Mouse (Mus musculus): ENCODE results near the gene Usp19. TPM values are rescaled to one million over a fixed set of nuclear protein-coding genes. Genes with fewer than 3 reads are reported as not detected.

The Usp19 gene
- polyA plus RNA-seq, 1 experiment, result 87.1 TPM

GRCm38 (mm10) chr9:108516380-108517251, 26.2 kb downstream of the Usp19 start, which contains the start of gene Qrich1:
Qrich1 (plus strand) TSS chr9:108516806.
- no peak for TF ChIP-seq POLR2A (IDR thresholded peaks at IDR 0.05; ENCODE audit: borderline replicate concordance, low read depth, low read length)
- TF ChIP-seq CTCF (IDR thresholded peaks at IDR 0.05; ENCODE audit: low read depth, low read length), result no peak
- Histone ChIP-seq H3K4me1 (ENCODE audit: control insufficient read depth, insufficient read depth, low read length) (peaks cover 14% of the 10 kb centered on the region), H3K27ac (ENCODE audit: insufficient read depth, low read depth, low read length) (peak within 1 kb of the TSS; percentile 95), H3K4me3 (ENCODE audit: insufficient read depth, low read length) (peak within 1 kb of the TSS; percentile 96)

- TF ChIP-seq POLR2A (IDR thresholded peaks at IDR 0.05; ENCODE audit: borderline replicate concordance, low read depth, low read length) (no peak), CTCF (IDR thresholded peaks at IDR 0.05; ENCODE audit: low read depth, low read length) (no peak)
- Histone ChIP-seq H3K4me3 (ENCODE audit: insufficient read depth, low read length) (peak overlapping the region; percentile 96), H3K4me1 (ENCODE audit: control insufficient read depth, insufficient read depth, low read length) (peaks cover 16% of the 10 kb centered on the region), H3K27ac (ENCODE audit: insufficient read depth, low read depth, low read length) (peak overlapping the region; percentile 95)
These were observed 27.0 kb downstream of the Usp19 start for GRCm38 (mm10) chr9:108517253-108517930.

- Histone ChIP-seq H3K4me1 (ENCODE audit: control insufficient read depth, insufficient read depth, low read length) (peaks cover 16% of the 10 kb centered on the region), H3K27ac (ENCODE audit: insufficient read depth, low read depth, low read length) (peak overlapping the region; percentile 71), H3K4me3 (ENCODE audit: insufficient read depth, low read length) (peak overlapping the region; percentile 67)
- no peak for TF ChIP-seq CTCF (IDR thresholded peaks at IDR 0.05; ENCODE audit: low read depth, low read length)
- TF ChIP-seq POLR2A (IDR thresholded peaks at IDR 0.05; ENCODE audit: borderline replicate concordance, low read depth, low read length), result no peak
These were observed 27.5 kb downstream of the Usp19 start for GRCm38 (mm10) chr9:108517931-108518332.

DNA sequence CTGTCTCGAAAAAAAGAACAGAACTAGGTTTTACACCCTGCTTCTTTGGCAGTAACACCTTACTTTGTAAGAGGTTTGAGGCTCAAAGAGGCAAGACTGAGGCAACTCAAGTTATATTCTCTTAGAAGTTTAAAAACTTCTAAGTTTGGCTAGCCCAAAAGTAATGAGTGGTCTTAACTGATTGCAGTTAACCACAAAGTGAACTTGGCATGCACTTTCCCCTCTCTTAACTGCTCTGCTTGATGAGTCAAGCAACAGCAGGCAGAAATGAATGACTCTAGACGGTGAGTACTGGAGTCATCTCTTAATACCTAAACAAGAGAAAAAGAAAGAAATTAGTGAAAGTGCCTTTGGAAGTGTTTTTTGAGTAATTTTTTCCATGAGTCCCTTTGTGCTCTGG, 31.2 kb downstream of the Usp19 start:
- TF ChIP-seq POLR2A (IDR thresholded peaks at IDR 0.05; ENCODE audit: borderline replicate concordance, low read depth, low read length) (no peak), CTCF (IDR thresholded peaks at IDR 0.05; ENCODE audit: low read depth, low read length) (no peak)
- no peak overlapping the region for H3K27ac ChIP-seq (ENCODE audit: insufficient read depth, low read depth, low read length)
- no peak overlapping the region for H3K4me3 ChIP-seq (ENCODE audit: insufficient read depth, low read length)
- H3K4me1 ChIP-seq (ENCODE audit: control insufficient read depth, insufficient read depth, low read length), result peaks cover 16% of the 10 kb centered on the region

DNA sequence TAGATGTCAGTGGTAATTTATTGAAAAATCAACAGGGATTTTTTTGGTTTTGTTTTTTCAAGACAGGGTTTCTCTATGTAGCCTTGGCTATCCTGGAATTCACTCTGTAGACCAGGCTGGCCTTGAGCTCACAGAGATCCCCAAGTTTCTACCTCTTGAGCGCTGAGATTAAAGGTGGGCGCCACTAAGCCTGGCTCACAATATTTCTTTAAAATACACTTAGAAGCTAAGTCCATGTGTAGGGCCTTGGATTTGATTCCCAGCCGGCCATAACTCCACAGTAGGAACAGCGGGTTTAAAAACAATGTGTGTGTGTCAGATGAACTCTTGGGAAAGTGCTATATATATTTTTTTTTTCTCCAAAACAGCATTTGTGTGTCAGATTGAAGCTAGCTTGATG, 32.9 kb downstream of the Usp19 start:
- Histone ChIP-seq H3K4me3 (ENCODE audit: insufficient read depth, low read length) (no peak overlapping the region), H3K27ac (ENCODE audit: insufficient read depth, low read depth, low read length) (no peak overlapping the region), H3K4me1 (ENCODE audit: control insufficient read depth, insufficient read depth, low read length) (peaks cover 16% of the 10 kb centered on the region)
- no peak for TF ChIP-seq POLR2A (IDR thresholded peaks at IDR 0.05; ENCODE audit: borderline replicate concordance, low read depth, low read length)
- TF ChIP-seq CTCF (IDR thresholded peaks at IDR 0.05; ENCODE audit: low read depth, low read length), result no peak

- H3K4me1 ChIP-seq (ENCODE audit: control insufficient read depth, insufficient read depth, low read length), result peaks cover 7% of the 10 kb centered on the region
- H3K27ac ChIP-seq (ENCODE audit: insufficient read depth, low read depth, low read length), result no peak overlapping the region
- no peak overlapping the region for H3K4me3 ChIP-seq (ENCODE audit: insufficient read depth, low read length)
- TF ChIP-seq POLR2A (IDR thresholded peaks at IDR 0.05; ENCODE audit: borderline replicate concordance, low read depth, low read length) (no peak), CTCF (IDR thresholded peaks at IDR 0.05; ENCODE audit: low read depth, low read length) (no peak)
These were observed 35.0 kb downstream of the Usp19 start for GRCm38 (mm10) chr9:108525400-108525799.

DNA sequence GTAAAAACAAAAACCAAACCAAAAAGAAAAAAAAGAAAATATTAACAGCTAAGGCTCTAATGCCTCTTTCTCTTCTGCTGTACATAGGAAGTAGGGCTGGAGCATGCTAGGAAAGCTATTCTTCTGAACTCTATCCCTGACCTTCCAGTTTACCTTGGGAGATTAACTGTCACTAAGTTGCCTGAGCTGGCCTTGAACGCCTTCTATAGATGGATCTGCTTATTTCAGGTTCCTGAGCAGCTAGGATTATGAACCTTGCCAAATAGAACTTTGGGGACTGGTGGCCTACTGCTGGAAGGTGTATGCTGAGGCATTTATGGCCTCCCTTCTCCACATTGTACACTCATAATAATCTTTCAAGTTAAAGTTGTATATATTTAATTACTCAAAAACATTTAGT, 40.6 kb downstream of the Usp19 start:
- Histone ChIP-seq H3K27ac (ENCODE audit: insufficient read depth, low read depth, low read length) (no peak overlapping the region), H3K4me3 (ENCODE audit: insufficient read depth, low read length) (no peak overlapping the region), H3K4me1 (ENCODE audit: control insufficient read depth, insufficient read depth, low read length) (no peaks in the 10 kb centered on the region)
- TF ChIP-seq CTCF (IDR thresholded peaks at IDR 0.05; ENCODE audit: low read depth, low read length) (no peak), POLR2A (IDR thresholded peaks at IDR 0.05; ENCODE audit: borderline replicate concordance, low read depth, low read length) (no peak)

GRCm38 (mm10) chr9:108531496-108531895, 41.1 kb downstream of the Usp19 start:
- Histone ChIP-seq H3K4me1 (ENCODE audit: control insufficient read depth, insufficient read depth, low read length) (no peaks in the 10 kb centered on the region), H3K27ac (ENCODE audit: insufficient read depth, low read depth, low read length) (no peak overlapping the region), H3K4me3 (ENCODE audit: insufficient read depth, low read length) (no peak overlapping the region)
- TF ChIP-seq POLR2A (IDR thresholded peaks at IDR 0.05; ENCODE audit: borderline replicate concordance, low read depth, low read length), result no peak
- TF ChIP-seq CTCF (IDR thresholded peaks at IDR 0.05; ENCODE audit: low read depth, low read length), result no peak

DNA sequence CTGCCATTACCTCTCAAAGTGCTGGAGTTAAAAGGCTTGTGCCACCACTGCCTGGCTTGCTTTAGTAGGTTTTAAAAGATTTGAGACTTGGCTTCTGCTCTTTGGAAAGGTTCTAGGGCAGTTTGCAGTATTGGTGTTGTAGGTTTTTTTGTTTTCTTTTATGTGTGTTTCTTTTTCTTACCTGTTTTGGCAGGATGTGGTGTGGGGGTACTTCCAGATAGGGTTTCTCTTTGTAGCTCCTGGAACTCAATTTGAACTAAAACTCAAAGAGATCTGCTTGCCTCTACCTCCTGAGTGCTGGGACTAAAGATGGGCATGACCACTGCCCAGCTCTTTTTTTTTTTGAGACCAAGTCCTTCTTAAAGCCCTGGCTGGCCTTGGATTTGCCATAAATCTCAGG, 50.4 kb downstream of the Usp19 start:
- TF ChIP-seq CTCF (IDR thresholded peaks at IDR 0.05; ENCODE audit: low read depth, low read length) (no peak), POLR2A (IDR thresholded peaks at IDR 0.05; ENCODE audit: borderline replicate concordance, low read depth, low read length) (no peak)
- H3K4me3 ChIP-seq (ENCODE audit: insufficient read depth, low read length), result no peak overlapping the region
- H3K4me1 ChIP-seq (ENCODE audit: control insufficient read depth, insufficient read depth, low read length), result no peaks in the 10 kb centered on the region
- no peak overlapping the region for H3K27ac ChIP-seq (ENCODE audit: insufficient read depth, low read depth, low read length)

DNA sequence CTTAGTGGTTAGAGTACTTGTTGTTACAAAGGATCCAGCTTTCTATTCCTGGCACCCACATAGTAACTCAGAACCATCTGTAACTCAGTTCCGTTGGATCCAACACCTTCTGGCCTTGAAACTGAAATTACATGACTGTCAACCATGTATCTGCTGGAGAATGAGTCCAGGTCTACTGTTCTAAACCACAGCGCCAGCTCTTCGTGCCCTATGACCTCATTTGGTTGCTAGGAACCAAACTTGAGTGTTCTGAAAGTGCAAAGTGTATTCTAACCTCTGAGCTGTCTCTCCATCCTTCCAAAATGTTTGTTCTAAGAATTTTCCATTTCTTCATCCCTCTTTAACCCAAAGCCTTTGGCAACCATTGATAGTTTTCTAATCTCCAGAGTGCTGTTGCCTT, 55.6 kb downstream of the Usp19 start:
- Histone ChIP-seq H3K27ac (ENCODE audit: insufficient read depth, low read depth, low read length) (no peak overlapping the region), H3K4me3 (ENCODE audit: insufficient read depth, low read length) (no peak overlapping the region), H3K4me1 (ENCODE audit: control insufficient read depth, insufficient read depth, low read length) (no peaks in the 10 kb centered on the region)
- TF ChIP-seq CTCF (IDR thresholded peaks at IDR 0.05; ENCODE audit: low read depth, low read length) (no peak), POLR2A (IDR thresholded peaks at IDR 0.05; ENCODE audit: borderline replicate concordance, low read depth, low read length) (no peak)
